Mouse (Mus musculus) bone marrow macrophage, adult 2 months (primary cell): Measurements from ENCODE around the gene Obscn.

Source experiments
- CTCF ChIP-seq: IDR thresholded peaks from 2 replicates; pipeline ENCODE4 v1.5.1; 2012; ENCODE audit warnings: low read depth, mild to moderate bottlenecking, low read length, moderate library complexity
- POLR2A ChIP-seq: IDR thresholded peaks from 2 replicates; pipeline ENCODE4 v1.6.1; 2012; ENCODE audit warnings: mild to moderate bottlenecking, low read depth, low read length, borderline replicate concordance

DNA sequence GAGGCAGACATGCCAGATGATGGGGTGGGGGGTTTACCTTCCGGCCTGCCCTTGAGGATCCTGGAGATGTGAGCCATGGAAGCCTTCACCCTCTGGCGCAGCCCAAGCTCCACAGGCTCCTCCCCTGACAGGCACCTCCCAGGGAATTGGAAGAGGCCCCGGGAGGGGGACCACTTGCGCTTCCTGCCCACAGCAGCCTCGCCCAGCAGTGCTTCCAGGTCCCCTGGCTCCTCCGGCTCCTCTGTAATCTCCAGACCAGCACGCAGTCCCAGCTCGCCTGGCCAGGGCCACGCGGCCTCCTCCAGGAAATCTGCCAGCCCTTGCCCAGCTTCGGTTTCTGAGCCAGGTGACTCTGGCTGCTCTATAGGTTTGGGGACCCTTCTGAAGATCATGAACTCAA lies 137.0 kb downstream of the Obscn start:
- no peak for TF ChIP-seq POLR2A
- TF ChIP-seq CTCF, result no peak
